ENCODE assay signal across 8 mouse cellular contexts in genomic region chr15:83664722-83665121, GRCm38 (mm10).
A peak's percentile ranks its signal among the peaks of the same experiment; 100 is the strongest.
DNase-seq lines count a peak whose midpoint lies in the region; ATAC-seq and TF ChIP-seq lines count a peak whose summit lies in the region.

No protein-coding gene starts in this region.

- H3K4me3 ChIP-seq in heart, embryonic 10.5 days = no peak overlapping the region
- no peak overlapping the region for H3K4me3 ChIP-seq in embryonic facial prominence, embryonic 11.5 days (ENCODE audit: low read depth, low read length)
- H3K4me3 ChIP-seq in left cerebral cortex, adult 2 months = no peak overlapping the region
- no peak overlapping the region for H3K4me3 ChIP-seq in midbrain, embryonic 14.5 days (replicated peaks; ENCODE audit: low read depth, low read length)

- H3K36me3 ChIP-seq in heart, embryonic 10.5 days = no peaks in the 10 kb centered on the region
- no peaks in the 10 kb centered on the region for H3K36me3 ChIP-seq in embryonic facial prominence, embryonic 11.5 days (replicated peaks; ENCODE audit: control insufficient read depth, insufficient read depth, low read depth, low read length)
- H3K36me3 ChIP-seq in midbrain, embryonic 14.5 days (ENCODE audit: control insufficient read depth, insufficient read depth, low read length) = no peaks in the 10 kb centered on the region

- H3K9me3 ChIP-seq in heart, embryonic 10.5 days = no peaks in the 10 kb centered on the region
- no peaks in the 10 kb centered on the region for H3K9me3 ChIP-seq in embryonic facial prominence, embryonic 11.5 days (replicated peaks; ENCODE audit: control insufficient read depth, low read length)
- H3K9me3 ChIP-seq in midbrain, embryonic 14.5 days (ENCODE audit: control insufficient read depth, low read length) = no peaks in the 10 kb centered on the region

- peaks cover 27% of the 10 kb centered on the region; the same call in 1 of the 2 replicates for H3K27me3 ChIP-seq in heart, embryonic 10.5 days (ENCODE audit: insufficient read depth, poor library complexity, severe bottlenecking)
- H3K27me3 ChIP-seq in embryonic facial prominence, embryonic 11.5 days (ENCODE audit: control insufficient read depth, insufficient read depth, low read length) = no peaks in the 10 kb centered on the region
- H3K27me3 ChIP-seq in midbrain, embryonic 14.5 days (ENCODE audit: control insufficient read depth, insufficient read depth, low read length) = no peaks in the 10 kb centered on the region

- peak; percentile 96 for DNase-seq in heart, adult 11 months
- DNase-seq in heart, embryonic 10.5 days (ENCODE audit: low spot score) = no peak
- peak; percentile 57 for DNase-seq in adrenal gland, postnatal 25 days
- DNase-seq in embryonic facial prominence, embryonic 11.5 days (ENCODE audit: low spot score) = peak; percentile 66
- peak; percentile 36 to 58 for DNase-seq in left cerebral cortex, adult 2 months (ENCODE audit: extremely low spot score in 1 of 2, low spot score in 2 of 2)
- peak; percentile 78 for DNase-seq in midbrain, embryonic 14.5 days
- DNase-seq in urinary bladder, postnatal 25 days (ENCODE audit: low spot score) = peak; percentile 49

- no peak for ATAC-seq in embryonic facial prominence, embryonic 11.5 days (replicated peaks; ENCODE audit: insufficient number of reproducible peaks, low FRiP score, low TSS enrichment, low read depth)
- ATAC-seq in hematopoietic stem cell, adult 5-6 weeks (replicated peaks in 1 of 2; ENCODE audit: insufficient read depth in 1 of 2, low FRiP score in 2 of 2, low TSS enrichment in 1 of 2, low read depth in 1 of 2, poor library complexity in 2 of 2, severe bottlenecking in 2 of 2) = peak; percentile 51 to 65; a peak in 2 of 4 replicates
- ATAC-seq in midbrain, embryonic 14.5 days (ENCODE audit: low FRiP score, low TSS enrichment) = no peak

- H3K27ac ChIP-seq in heart, embryonic 10.5 days = no peak overlapping the region
- no peak overlapping the region for H3K27ac ChIP-seq in embryonic facial prominence, embryonic 11.5 days (replicated peaks; ENCODE audit: low read depth, low read length)
- H3K27ac ChIP-seq in left cerebral cortex, adult 2 months = no peak overlapping the region
- H3K27ac ChIP-seq in midbrain, embryonic 14.5 days (replicated peaks; ENCODE audit: low read depth, low read length) = no peak overlapping the region

- peak; percentile 67 for TF ChIP-seq CTCF in left cerebral cortex, adult 2 months (IDR thresholded peaks at IDR 0.05)

- peaks cover 32% of the 10 kb centered on the region for H3K4me1 ChIP-seq in heart, embryonic 10.5 days
- no peaks in the 10 kb centered on the region; the same call in none of the 2 replicates for H3K4me1 ChIP-seq in embryonic facial prominence, embryonic 11.5 days (ENCODE audit: control insufficient read depth, insufficient read depth, low read length)
- H3K4me1 ChIP-seq in midbrain, embryonic 14.5 days (ENCODE audit: control insufficient read depth, insufficient read depth, low read length) = peaks cover 10% of the 10 kb centered on the region; the same call in 1 of the 2 replicates

- intact Hi-C loops in left cerebral cortex, adult 2 months (cut with DNase I) = loop anchor here (1.0 to 10.0 kb wide), 3 partner anchors 63 to 390 kb away; no protein-coding TSS in a partner anchor

- WGBS in heart, embryonic 10.5 days = 59% methylated on average over 5 of the region's 5 CpGs
- WGBS in embryonic facial prominence, embryonic 11.5 days = 52% methylated on average over 5 of the region's 5 CpGs
- WGBS in midbrain, embryonic 14.5 days = 66% methylated on average over 5 of the region's 5 CpGs

- no peak overlapping the region for H3K4me2 ChIP-seq in embryonic facial prominence, embryonic 11.5 days (ENCODE audit: low read depth, low read length)
- H3K4me2 ChIP-seq in midbrain, embryonic 14.5 days (ENCODE audit: low read length) = no peak overlapping the region

- no peak overlapping the region for H3K9ac ChIP-seq in embryonic facial prominence, embryonic 11.5 days (replicated peaks; ENCODE audit: low read length)
- no peak overlapping the region for H3K9ac ChIP-seq in midbrain, embryonic 14.5 days (replicated peaks; ENCODE audit: low read length)

Comparison
In these comparisons a context has a peak if more than half of its experiments do, and no peak if none do; other contexts are left out.
1. ATAC-seq: peak in hematopoietic stem cell, adult 5-6 weeks (2 of 2); none in embryonic facial prominence, embryonic 11.5 days (single experiment) and midbrain, embryonic 14.5 days (single experiment).